Mouse (Mus musculus) midbrain, embryonic 11.5 days (tissue): ENCODE results near the gene Leap2. TPM values are rescaled to one million over a fixed set of nuclear protein-coding genes. Genes with fewer than 3 reads are reported as not detected.
A peak's percentile ranks its signal among the peaks of the same experiment; 100 is the strongest.
"Not testable (repeated sequence)": the region's sequence is repeated elsewhere in the genome, so short reads cannot be mapped to it uniquely, and the experiment has no call there.

Experiments
- ATAC-seq: fragments of 200-750 bp; cut with Nextera tagmentation; 2 replicates; pipeline ENCODE4 v1.8.0; 2017; ENCODE audit warnings: moderate TSS enrichment, moderate library complexity; ENCODE audit not compliant: low FRiP score
- DNase-seq: peaks from one replicate; pipeline ENCODE4 v3.0.0; 2015; ENCODE audit warnings: low spot score; ENCODE audit errors: missing footprints
- H3K27ac ChIP-seq: fragments of 300-500 bp; sonication (generic); 2 replicates; pipeline ENCODE4 v1.5.1; 2014; ENCODE audit warnings: low read depth, low read length
- H3K27me3 ChIP-seq: fragments of 300-500 bp; sonication (generic); 2 replicates; pipeline ENCODE4 v1.6.1; 2014; ENCODE audit warnings: mild to moderate bottlenecking, low read length, moderate library complexity, mixed read lengths; ENCODE audit not compliant: control insufficient read depth, insufficient read depth
- H3K36me3 ChIP-seq: fragments of 300-500 bp; sonication (generic); 2 replicates; pipeline ENCODE4 v1.6.1; 2014; ENCODE audit warnings: mild to moderate bottlenecking, low read length, moderate library complexity, mixed read lengths; ENCODE audit not compliant: control insufficient read depth, insufficient read depth
- H3K4me1 ChIP-seq: fragments of 300-500 bp; sonication (generic); 2 replicates; pipeline ENCODE4 v1.6.1; 2014; ENCODE audit warnings: low read length; ENCODE audit not compliant: control insufficient read depth, insufficient read depth
- H3K4me2 ChIP-seq: fragments of 300-500 bp; sonication (generic); 2 replicates; pipeline ENCODE4 v1.6.1; 2014; ENCODE audit warnings: mild to moderate bottlenecking, moderate library complexity
- H3K4me3 ChIP-seq: fragments of 300-500 bp; sonication (generic); 2 replicates; pipeline ENCODE4 v1.5.1; 2014; ENCODE audit warnings: low read depth, low read length
- H3K9ac ChIP-seq: fragments of 300-500 bp; sonication (generic); 2 replicates; pipeline ENCODE4 v1.6.1; 2014; ENCODE audit warnings: low read length
- H3K9me3 ChIP-seq: fragments of 300-500 bp; sonication (generic); 2 replicates; pipeline ENCODE4 v1.6.1; 2016; ENCODE audit warnings: low read length; ENCODE audit not compliant: control insufficient read depth
- whole genome bisulfite sequencing: fragments of 180-500 bp; shearing (Covaris S2); extraction: QIAGEN DNeasy Blood & Tissue Kit; methylation state at CpG from one replicate; pipeline ENCODE4 v1.1.7; 2014; 5-methylcytosine and 5-hydroxymethylcytosine counted together
- polyA plus RNA-seq: library from polyadenylated mRNA; unstranded; fragments of >200 nt; fragmentation: Nextera tagmentation; extraction: Ambion mirVana; gene quantifications from 2 replicates; pipeline ENCODE4 v1.2.1, GENCODE M21; 2014

Leap2 gene
- polyA plus RNA-seq, 1 experiment from 2014 or later: 0.66 TPM

- ATAC-seq: peak; percentile 97
- DNase-seq: peak; percentile 100
- 0% methylated on average over 44 of the region's 44 CpGs for WGBS
- Histone ChIP-seq H3K4me1 (peaks cover 7% of the 10 kb centered on the region), H3K36me3 (no peaks in the 10 kb centered on the region), H3K9ac (peak within 1 kb of the TSS; percentile 74), H3K4me3 (peak within 1 kb of the TSS; percentile 62), H3K9me3 (no peaks in the 10 kb centered on the region), H3K4me2 (peak within 1 kb of the TSS; percentile 80), H3K27me3 (no peaks in the 10 kb centered on the region), H3K27ac (no peak within 1 kb of the TSS)
Measured at GRCm38 (mm10) chr11:53430670-53431346, 7.8 kb upstream of the Leap2 start, which contains the start of the genes Uqcrq and Gdf9. Uqcrq (minus strand) TSS chr11:53430831. Gdf9 (plus strand) TSS chr11:53431023.

- Histone ChIP-seq H3K4me2 (peak overlapping the region; percentile 80), H3K4me1 (peaks cover 7% of the 10 kb centered on the region), H3K9me3 (no peaks in the 10 kb centered on the region), H3K4me3 (peak overlapping the region; percentile 62), H3K36me3 (no peaks in the 10 kb centered on the region), H3K27ac (no peak overlapping the region), H3K9ac (peak overlapping the region; percentile 74), H3K27me3 (no peaks in the 10 kb centered on the region)
- DNase-seq (no peak), ATAC-seq (no peak; the same call in 1 of the 2 replicates)
- WGBS: under 1% methylated on average over 34 of the region's 34 CpGs
Measured at GRCm38 (mm10) chr11:53430300-53430669, 7.3 kb upstream of the Leap2 start.

DNA sequence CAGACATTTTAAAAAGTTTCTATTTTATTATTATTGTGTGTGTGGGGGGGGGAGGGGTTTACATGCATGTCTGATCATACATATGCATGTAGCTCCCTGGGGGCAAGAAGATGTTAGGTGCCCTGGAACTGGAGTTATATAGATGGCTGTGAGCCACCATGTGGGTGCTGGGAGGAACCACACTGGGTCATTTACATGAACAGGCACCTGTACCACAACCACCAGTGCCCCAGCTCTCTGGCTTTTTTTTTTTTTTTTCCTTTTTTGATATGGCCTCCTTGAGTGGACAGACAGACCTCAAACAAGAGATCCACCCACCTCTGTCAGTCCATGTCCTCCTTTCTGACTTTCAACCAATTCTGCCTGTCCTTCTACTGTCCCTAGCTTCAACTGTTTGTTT lies 6.2 kb upstream of the Leap2 start:
- no peaks in the 10 kb centered on the region for H3K27me3 ChIP-seq

GRCm38 (mm10) chr11:53428716-53429057 lies 5.7 kb upstream of the Leap2 start:
- Histone ChIP-seq H3K4me1 (peaks cover 7% of the 10 kb centered on the region), H3K9me3 (no peaks in the 10 kb centered on the region), H3K4me3 (no peak overlapping the region), H3K27ac (no peak overlapping the region), H3K4me2 (no peak overlapping the region), H3K27me3 (no peaks in the 10 kb centered on the region), H3K9ac (no peak overlapping the region), H3K36me3 (no peaks in the 10 kb centered on the region)
- 92% methylated on average over 5 of the region's 5 CpGs for WGBS
- ATAC-seq (no peak), DNase-seq (no peak)

More for the DNA sequence above, 6.2 kb upstream of the Leap2 start:
- Histone ChIP-seq H3K9ac (no peak overlapping the region), H3K4me2 (no peak overlapping the region; the same call in 1 of the 2 replicates), H3K9me3 (no peaks in the 10 kb centered on the region), H3K27ac (no peak overlapping the region), H3K4me1 (peaks cover 7% of the 10 kb centered on the region), H3K4me3 (no peak overlapping the region), H3K36me3 (no peaks in the 10 kb centered on the region)
- no peak for ATAC-seq
- DNase-seq: no peak

GRCm38 (mm10) chr11:53427993-53428715 lies 5.2 kb upstream of the Leap2 start:
- no peak overlapping the region for H3K4me2 ChIP-seq
- DNase-seq (no peak), ATAC-seq (no peak)
- H3K9me3 ChIP-seq: no peaks in the 10 kb centered on the region
- H3K4me3 ChIP-seq: no peak overlapping the region
- peaks cover 7% of the 10 kb centered on the region for H3K4me1 ChIP-seq
- no peaks in the 10 kb centered on the region for H3K27me3 ChIP-seq
- no peak overlapping the region for H3K27ac ChIP-seq
- 93% methylated on average over 3 of the region's 3 CpGs for WGBS
- no peaks in the 10 kb centered on the region for H3K36me3 ChIP-seq
- H3K9ac ChIP-seq: no peak overlapping the region

DNA sequence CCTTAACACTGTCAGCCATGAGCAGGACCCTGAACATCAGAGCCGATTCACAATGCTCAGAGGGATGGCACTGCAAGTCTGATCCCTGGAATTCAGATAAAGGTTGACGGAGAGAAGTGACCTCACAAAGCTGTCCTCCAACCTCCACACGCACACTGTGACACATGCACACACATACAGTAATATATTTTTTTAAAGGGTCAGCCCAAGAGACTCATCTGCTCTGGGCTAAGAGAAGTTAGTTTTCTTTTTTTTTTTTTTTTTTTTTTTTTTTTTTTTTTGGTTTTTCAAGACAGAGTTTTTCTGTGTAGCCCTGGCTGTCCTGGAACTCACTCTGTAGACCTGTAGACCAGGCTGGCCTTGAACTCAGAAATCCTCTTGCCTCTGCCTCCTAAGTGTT lies 3.9 kb upstream of the Leap2 start:
- H3K9ac ChIP-seq, H3K4me3 ChIP-seq, DNase-seq, H3K36me3 ChIP-seq, H3K27ac ChIP-seq, H3K9me3 ChIP-seq, H3K4me1 ChIP-seq, H3K4me2 ChIP-seq, ATAC-seq, H3K27me3 ChIP-seq: not testable (repeated sequence)
- 88% methylated on average over 3 of the region's 3 CpGs for WGBS

DNA sequence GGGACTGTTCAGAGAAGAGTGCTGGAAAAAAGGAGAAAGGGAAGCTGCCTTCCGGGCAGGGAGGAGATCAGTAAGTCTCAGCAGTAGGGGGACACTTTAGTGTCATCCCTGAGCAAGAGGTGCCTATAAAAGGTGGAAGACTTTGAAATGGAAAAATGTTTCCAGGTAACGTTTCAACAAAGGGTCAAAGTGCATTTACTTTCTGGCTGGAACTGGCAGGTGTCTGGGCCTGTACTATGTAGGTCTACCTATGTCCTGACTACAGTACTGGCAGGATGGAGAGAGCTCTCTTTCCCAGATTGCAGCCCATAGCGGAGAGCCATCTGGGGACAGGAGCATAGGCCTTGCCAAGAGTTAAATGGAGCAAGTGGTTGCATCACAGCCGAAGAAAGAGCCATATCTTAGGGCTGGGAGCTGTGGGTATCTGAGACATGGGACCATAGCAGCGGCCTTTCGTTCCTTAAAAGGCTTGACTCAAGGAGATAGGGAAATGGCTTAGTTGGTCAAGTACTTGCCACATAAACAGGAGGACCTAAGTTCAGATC lies 2.8 kb upstream of the Leap2 start:
- ATAC-seq: no peak

DNA sequence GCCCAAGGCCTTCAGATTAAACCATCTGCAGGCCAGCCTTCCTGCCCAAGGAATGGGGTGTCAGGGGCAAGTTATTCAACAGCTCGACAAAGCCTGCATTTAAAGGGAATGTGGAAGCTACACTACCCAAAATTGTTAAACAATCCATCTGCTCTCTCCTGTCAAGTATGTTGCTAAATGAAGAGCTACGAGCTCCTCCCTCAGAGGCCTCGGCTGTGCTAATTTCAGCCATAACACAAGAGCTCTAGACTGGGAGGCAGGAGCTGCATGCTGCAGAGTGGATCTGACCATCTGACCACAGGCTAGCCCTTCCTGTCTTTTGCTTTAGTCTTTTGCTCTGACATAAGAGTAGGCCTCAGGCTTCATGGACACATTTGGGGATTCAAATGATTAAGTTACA lies 2.3 kb upstream of the Leap2 start:
- DNase-seq: no peak
- H3K9me3 ChIP-seq: no peaks in the 10 kb centered on the region
- no peaks in the 10 kb centered on the region for H3K27me3 ChIP-seq
- H3K4me2 ChIP-seq: no peak overlapping the region
- H3K36me3 ChIP-seq: no peaks in the 10 kb centered on the region
- no peak for ATAC-seq
- H3K9ac ChIP-seq: no peak overlapping the region
- H3K4me1 ChIP-seq: peaks cover 7% of the 10 kb centered on the region
- H3K4me3 ChIP-seq: no peak overlapping the region
- no peak overlapping the region for H3K27ac ChIP-seq
- whole genome bisulfite sequencing: 88% methylated on average over 3 of the region's 3 CpGs

More for the DNA sequence above, 2.8 kb upstream of the Leap2 start:
- Histone ChIP-seq H3K9me3 (no peaks in the 10 kb centered on the region), H3K9ac (no peak overlapping the region), H3K27me3 (no peaks in the 10 kb centered on the region), H3K4me1 (peaks cover 7% of the 10 kb centered on the region), H3K27ac (no peak overlapping the region), H3K36me3 (no peaks in the 10 kb centered on the region), H3K4me3 (no peak overlapping the region), H3K4me2 (no peak overlapping the region)
- WGBS: 88% methylated on average over 6 of the region's 6 CpGs
- no peak for DNase-seq

DNA sequence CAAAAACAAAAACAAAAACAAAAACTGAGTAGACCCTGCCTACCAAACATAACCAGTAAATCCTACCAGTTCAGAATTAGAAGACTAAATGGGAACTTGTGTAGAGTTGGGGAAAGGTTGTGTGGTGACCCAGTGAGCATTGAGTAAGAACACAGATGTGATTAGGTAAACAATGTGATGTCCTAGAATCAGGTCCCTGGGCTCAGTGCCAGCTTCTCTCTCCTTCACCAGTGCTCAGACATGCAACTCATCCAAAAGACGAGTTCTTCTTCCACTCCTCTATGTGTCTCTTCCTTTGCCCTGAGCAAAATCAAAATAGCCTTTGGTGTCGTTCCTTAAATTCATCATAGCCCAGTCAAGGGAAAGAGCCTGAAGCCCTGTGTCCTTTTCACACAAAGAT lies 1.9 kb upstream of the Leap2 start:
- no peak for DNase-seq
- H3K9me3 ChIP-seq: no peaks in the 10 kb centered on the region
- H3K9ac ChIP-seq: no peak overlapping the region
- H3K4me3 ChIP-seq: no peak overlapping the region
- no peak overlapping the region for H3K27ac ChIP-seq
- no peaks in the 10 kb centered on the region for H3K27me3 ChIP-seq
- no peaks in the 10 kb centered on the region for H3K36me3 ChIP-seq
- H3K4me1 ChIP-seq: peaks cover 5% of the 10 kb centered on the region
- 85% methylated on average over 2 of the region's 2 CpGs for WGBS
- H3K4me2 ChIP-seq: no peak overlapping the region
- no peak for ATAC-seq
